Mouse (Mus musculus) cortical plate, adult 2 months (tissue): ENCODE data around the gene Mllt1.
"Not testable (repeated sequence)": the region's sequence is repeated elsewhere in the genome, so short reads cannot be mapped to it uniquely, and the experiment has no call there.

Experiments
- CTCF ChIP-seq: fragments of 200-500 bp; IDR thresholded peaks from 2 replicates; pipeline ENCODE4 v1.5.1; 2011; ENCODE audit warnings: mild to moderate bottlenecking, control low read depth, low read length; ENCODE audit not compliant: insufficient read depth; ENCODE audit errors: extremely low read depth
- POLR2A ChIP-seq: fragments of 200-500 bp; IDR thresholded peaks from 2 replicates; pipeline ENCODE4 v1.6.1; 2011; ENCODE audit warnings: mild to moderate bottlenecking, low read length, control low read depth; ENCODE audit not compliant: insufficient read depth; ENCODE audit errors: extremely low read depth

GRCm38 (mm10) chr17:56909764-56910163 lies 25.5 kb downstream of the Mllt1 start:
- TF ChIP-seq POLR2A, CTCF: not testable (repeated sequence)
